Mouse (Mus musculus): ENCODE results near the gene Rai14. TPM values are rescaled to one million over a fixed set of nuclear protein-coding genes. Genes with fewer than 3 reads are reported as not detected.

Rai14 gene
- polyA plus RNA-seq, 2 experiments: 2.9 to 3.7 TPM

GRCm38 (mm10) chr15:10635121-10635520, 79.3 kb downstream of the Rai14 start:
- Histone ChIP-seq H3K27ac (no peak overlapping the region), H3K4me1 (replicated peaks; ENCODE audit: control insufficient read depth in 2 of 2, insufficient read depth in 2 of 2, low read length in 1 of 2) (peaks cover 0 to 4% of the 10 kb centered on the region in 2 experiments; a peak in 3 of 4 replicates), H3K27me3 (ENCODE audit: control insufficient read depth, insufficient read depth, low read length) (no peaks in the 10 kb centered on the region), H3K9me3 (ENCODE audit: control insufficient read depth, low read length) (no peaks in the 10 kb centered on the region), H3K4me3 (ENCODE audit: insufficient read depth in 1 of 2, low read depth in 2 of 2, low read length in 2 of 2) (no peak overlapping the region), H3K36me3 (replicated peaks; ENCODE audit: control insufficient read depth, insufficient read depth, low read depth) (no peaks in the 10 kb centered on the region), H3K9ac (replicated peaks) (no peak overlapping the region), H3K4me2 (ENCODE audit: low read depth) (no peak overlapping the region)
- no peak for TF ChIP-seq EP300 (IDR thresholded peaks at IDR 0.05; ENCODE audit: low read depth)
- TF ChIP-seq CTCF (IDR thresholded peaks at IDR 0.05; ENCODE audit: low read depth): no peak
- 68% methylated on average over 10 of the region's 10 CpGs for WGBS (ENCODE audit: insufficient replicate concordance)
- ATAC-seq (ENCODE audit: insufficient read depth): no peak
- no peak for DNase-seq (ENCODE audit: low read depth in 3 of 3, low spot score in 3 of 3)

GRCm38 (mm10) chr15:10634176-10634575, 80.2 kb downstream of the Rai14 start:
- DNase-seq (ENCODE audit: low read depth in 3 of 3, low spot score in 3 of 3) (no peak), ATAC-seq (ENCODE audit: insufficient read depth) (no peak)
- H3K27ac ChIP-seq: no peak overlapping the region
- H3K9ac ChIP-seq (replicated peaks): no peak overlapping the region
- H3K4me1 ChIP-seq (replicated peaks; ENCODE audit: control insufficient read depth in 2 of 2, insufficient read depth in 2 of 2, low read length in 1 of 2): peaks cover 0 to 4% of the 10 kb centered on the region in 2 experiments; a peak in 3 of 4 replicates
- 60% methylated on average over 6 of the region's 6 CpGs for WGBS (ENCODE audit: insufficient replicate concordance)
- no peaks in the 10 kb centered on the region for H3K27me3 ChIP-seq (ENCODE audit: control insufficient read depth, insufficient read depth, low read length)
- H3K4me3 ChIP-seq (ENCODE audit: insufficient read depth in 1 of 2, low read depth in 2 of 2, low read length in 2 of 2): no peak overlapping the region
- no peaks in the 10 kb centered on the region for H3K9me3 ChIP-seq (ENCODE audit: control insufficient read depth, low read length)
- H3K36me3 ChIP-seq (replicated peaks; ENCODE audit: control insufficient read depth, insufficient read depth, low read depth): no peaks in the 10 kb centered on the region
- TF ChIP-seq EP300 (IDR thresholded peaks at IDR 0.05; ENCODE audit: low read depth) (no peak), CTCF (IDR thresholded peaks at IDR 0.05; ENCODE audit: low read depth) (no peak)
- no peak overlapping the region for H3K4me2 ChIP-seq (ENCODE audit: low read depth)

- peak in 2 of 3 experiments; percentile 20 to 28 for DNase-seq (ENCODE audit: low read depth in 3 of 3, low spot score in 3 of 3)
- WGBS (ENCODE audit: insufficient replicate concordance): 75% methylated on average over 4 of the region's 4 CpGs
- Histone ChIP-seq H3K36me3 (replicated peaks; ENCODE audit: control insufficient read depth, insufficient read depth, low read depth) (no peaks in the 10 kb centered on the region), H3K4me3 (ENCODE audit: insufficient read depth in 1 of 2, low read depth in 2 of 2, low read length in 2 of 2) (no peak overlapping the region), H3K27ac (no peak overlapping the region), H3K4me2 (ENCODE audit: low read depth) (no peak overlapping the region), H3K9me3 (ENCODE audit: control insufficient read depth, low read length) (no peaks in the 10 kb centered on the region), H3K27me3 (ENCODE audit: control insufficient read depth, insufficient read depth, low read length) (no peaks in the 10 kb centered on the region), H3K9ac (replicated peaks) (no peak overlapping the region), H3K4me1 (replicated peaks; ENCODE audit: control insufficient read depth in 2 of 2, insufficient read depth in 2 of 2, low read length in 1 of 2) (peaks cover 0 to 4% of the 10 kb centered on the region in 2 experiments; a peak in 3 of 4 replicates)
- no peak for TF ChIP-seq CTCF (IDR thresholded peaks at IDR 0.05; ENCODE audit: low read depth)
- TF ChIP-seq EP300 (IDR thresholded peaks at IDR 0.05; ENCODE audit: low read depth): no peak
- ATAC-seq (ENCODE audit: insufficient read depth): peak; percentile 74
Measured at GRCm38 (mm10) chr15:10633381-10633780, 81.0 kb downstream of the Rai14 start.

DNA sequence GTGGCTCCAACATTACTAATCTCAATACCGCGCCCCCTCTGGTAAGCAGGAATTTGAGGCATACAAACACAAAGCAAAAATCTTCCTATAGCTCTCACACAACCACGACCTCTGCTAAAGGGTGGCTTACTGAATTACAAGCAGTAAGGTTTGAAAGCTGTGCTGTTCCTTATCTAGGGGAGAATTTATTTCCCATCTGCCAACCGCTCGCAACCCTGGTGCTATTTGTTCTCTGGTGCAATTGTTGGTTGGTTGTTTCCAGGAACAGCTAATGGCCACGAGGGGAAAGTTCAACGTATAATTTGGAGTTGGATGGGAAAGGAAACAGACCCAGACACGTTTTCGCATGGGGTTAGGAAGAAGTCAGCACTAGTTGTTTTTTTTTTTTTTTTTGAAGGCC, 81.8 kb downstream of the Rai14 start:
- Histone ChIP-seq H3K9me3 (ENCODE audit: control insufficient read depth, low read length) (no peaks in the 10 kb centered on the region), H3K4me1 (replicated peaks; ENCODE audit: control insufficient read depth in 2 of 2, insufficient read depth in 2 of 2, low read length in 1 of 2) (peaks cover 0 to 4% of the 10 kb centered on the region in 2 experiments; a peak in 3 of 4 replicates), H3K4me3 (ENCODE audit: insufficient read depth in 1 of 2, low read depth in 2 of 2, low read length in 2 of 2) (no peak overlapping the region), H3K9ac (replicated peaks) (no peak overlapping the region), H3K36me3 (replicated peaks; ENCODE audit: control insufficient read depth, insufficient read depth, low read depth) (no peaks in the 10 kb centered on the region), H3K27ac (no peak overlapping the region), H3K27me3 (ENCODE audit: control insufficient read depth, insufficient read depth, low read length) (no peaks in the 10 kb centered on the region), H3K4me2 (ENCODE audit: low read depth) (no peak overlapping the region)
- 59% methylated on average over 9 of the region's 9 CpGs for WGBS (ENCODE audit: insufficient replicate concordance)
- ATAC-seq (ENCODE audit: insufficient read depth): no peak
- no peak for TF ChIP-seq EP300 (IDR thresholded peaks at IDR 0.05; ENCODE audit: low read depth)
- TF ChIP-seq CTCF (IDR thresholded peaks at IDR 0.05; ENCODE audit: low read depth): no peak
- no peak for DNase-seq (ENCODE audit: low read depth in 3 of 3, low spot score in 3 of 3)

GRCm38 (mm10) chr15:10632060-10632459, 82.4 kb downstream of the Rai14 start:
- Histone ChIP-seq H3K4me1 (replicated peaks; ENCODE audit: control insufficient read depth in 2 of 2, insufficient read depth in 2 of 2, low read length in 1 of 2) (peaks cover 0 to 4% of the 10 kb centered on the region in 2 experiments; a peak in 3 of 4 replicates), H3K9ac (replicated peaks) (no peak overlapping the region), H3K27ac (no peak overlapping the region), H3K4me2 (ENCODE audit: low read depth) (no peak overlapping the region), H3K4me3 (ENCODE audit: insufficient read depth in 1 of 2, low read depth in 2 of 2, low read length in 2 of 2) (no peak overlapping the region), H3K27me3 (ENCODE audit: control insufficient read depth, insufficient read depth, low read length) (no peaks in the 10 kb centered on the region), H3K36me3 (replicated peaks; ENCODE audit: control insufficient read depth, insufficient read depth, low read depth) (no peaks in the 10 kb centered on the region), H3K9me3 (ENCODE audit: control insufficient read depth, low read length) (no peaks in the 10 kb centered on the region)
- ATAC-seq (ENCODE audit: insufficient read depth) (no peak), DNase-seq (ENCODE audit: low read depth in 3 of 3, low spot score in 3 of 3) (no peak)
- no peak for TF ChIP-seq EP300 (IDR thresholded peaks at IDR 0.05; ENCODE audit: low read depth)
- TF ChIP-seq CTCF (IDR thresholded peaks at IDR 0.05; ENCODE audit: low read depth): no peak
- 86% methylated on average over 8 of the region's 8 CpGs for WGBS (ENCODE audit: insufficient replicate concordance)
